Mouse (Mus musculus): Measurements from ENCODE around the gene Rassf1. TPM values are rescaled to one million over a fixed set of nuclear protein-coding genes. Genes with fewer than 3 reads are reported as not detected.

The Rassf1 gene
- polyA plus RNA-seq, 1 experiment from 2014 or later: 39.3 TPM

DNA sequence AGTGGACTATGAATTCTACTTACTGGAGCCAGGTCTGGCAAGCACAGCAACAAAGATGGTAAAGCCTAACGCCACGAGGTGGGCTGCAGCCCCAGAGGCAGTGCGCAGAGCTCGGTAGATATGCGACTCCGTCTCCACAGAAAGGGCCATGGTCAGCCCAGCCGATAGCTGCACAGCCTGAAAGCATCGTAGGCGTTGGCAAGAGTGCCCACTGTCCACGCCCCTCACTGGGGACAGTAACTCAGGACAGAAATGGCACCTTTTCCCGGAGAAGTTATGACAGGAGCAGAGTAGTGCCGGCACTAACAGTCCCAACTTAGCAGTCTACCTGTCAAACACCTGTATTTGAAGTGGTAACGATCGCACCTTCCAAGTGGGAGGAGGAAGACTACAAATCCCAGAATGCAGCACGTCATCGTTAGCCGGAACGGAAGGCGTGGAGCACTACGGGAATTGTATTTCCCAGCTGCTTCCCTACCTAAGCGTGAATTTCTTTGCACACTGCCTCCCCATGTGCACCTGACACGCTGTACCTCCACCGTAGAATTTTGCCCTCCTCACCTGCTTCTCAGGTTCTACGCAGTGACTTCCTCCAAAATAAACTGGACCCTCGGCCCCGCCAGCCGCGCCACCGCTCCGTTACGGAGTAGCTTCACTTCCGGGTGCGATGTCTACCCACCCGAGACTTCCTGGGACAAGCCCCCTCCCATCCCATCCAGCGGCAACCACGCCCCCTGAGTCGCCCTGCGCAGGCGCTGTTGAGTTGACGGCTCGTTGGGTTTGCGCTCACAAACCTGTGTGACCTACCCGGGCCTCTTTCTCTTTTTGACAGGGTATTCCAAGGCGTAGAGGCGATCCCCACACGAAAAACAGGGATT lies 9.6 kb upstream of the Rassf1 start, which contains the start of the genes Cyb561d2 and Nprl2:
Gene Cyb561d2, minus strand, starts transcription at position 720 of the 878 bp plus-strand sequence.
Gene Nprl2, plus strand, starts transcription at position 753 of the 878 bp plus-strand sequence.
- peak; percentile 90 for ATAC-seq
- no peaks in the 10 kb centered on the region for H3K27me3 ChIP-seq
- H3K4me1 ChIP-seq: peaks cover 46% of the 10 kb centered on the region
- 1% methylated on average over 46 of the region's 46 CpGs for WGBS
- H3K9ac ChIP-seq: peak within 1 kb of the TSS; percentile 77
- H3K9me3 ChIP-seq (replicated peaks): no peaks in the 10 kb centered on the region
- peak within 1 kb of the TSS; percentile 2; the same call in 1 of the 2 replicates for H3K27ac ChIP-seq
- H3K4me2 ChIP-seq: peak within 1 kb of the TSS; percentile 92
- peak within 1 kb of the TSS; percentile 59 for H3K4me3 ChIP-seq
- H3K36me3 ChIP-seq (ENCODE audit: poor library complexity, severe bottlenecking): peaks cover 52% of the 10 kb centered on the region

- peaks cover 52% of the 10 kb centered on the region for H3K36me3 ChIP-seq (ENCODE audit: poor library complexity, severe bottlenecking)
- H3K9ac ChIP-seq: peak overlapping the region; percentile 77
- H3K4me3 ChIP-seq: peak overlapping the region; percentile 59
- peak overlapping the region; percentile 92 for H3K4me2 ChIP-seq
- H3K27ac ChIP-seq: no peak overlapping the region; the same call in 1 of the 2 replicates
- H3K27me3 ChIP-seq: no peaks in the 10 kb centered on the region
- 2% methylated on average over 11 of the region's 11 CpGs for WGBS
- peaks cover 46% of the 10 kb centered on the region for H3K4me1 ChIP-seq
- peak; percentile 26 for ATAC-seq
- no peaks in the 10 kb centered on the region for H3K9me3 ChIP-seq (replicated peaks)
Observed at GRCm38 (mm10) chr9:107542352-107542686, 9.0 kb upstream of the Rassf1 start.

DNA sequence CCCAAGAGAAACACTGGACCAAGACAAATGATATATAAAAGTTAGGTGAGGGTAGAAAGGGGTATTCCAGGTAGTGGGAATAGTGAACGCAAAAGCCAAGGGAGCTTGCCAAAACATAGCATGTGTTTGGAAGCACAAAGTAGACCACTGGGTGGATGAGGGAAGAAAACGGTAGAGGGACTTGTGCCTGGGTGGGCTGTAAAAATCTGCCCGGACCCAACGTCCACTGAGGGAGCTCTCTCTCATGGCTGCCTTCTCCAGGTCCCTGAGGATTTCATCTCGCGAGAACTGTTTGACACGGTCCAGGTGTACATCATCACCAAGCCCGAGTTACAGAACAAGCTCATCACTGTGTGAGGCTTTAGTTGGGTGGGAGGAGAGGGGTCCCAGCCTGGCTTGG lies 8.6 kb upstream of the Rassf1 start:
- no peak for ATAC-seq
- H3K27me3 ChIP-seq: 0 out of 2 replicates have a peak, but pooled peaks cover under 1% of the 10 kb centered on the region
- H3K27ac ChIP-seq: no peak overlapping the region
- H3K9me3 ChIP-seq (replicated peaks): no peaks in the 10 kb centered on the region
- H3K36me3 ChIP-seq (ENCODE audit: poor library complexity, severe bottlenecking): peaks cover 48% of the 10 kb centered on the region
- H3K4me2 ChIP-seq: peak overlapping the region; percentile 92
- 41% methylated on average over 8 of the region's 8 CpGs for WGBS
- peak overlapping the region; percentile 77 for H3K9ac ChIP-seq
- H3K4me1 ChIP-seq: peaks cover 47% of the 10 kb centered on the region
- H3K4me3 ChIP-seq: peak overlapping the region; percentile 59

GRCm38 (mm10) chr9:107543299-107543698 lies 8.1 kb upstream of the Rassf1 start:
- whole genome bisulfite sequencing: 89% methylated on average over 11 of the region's 11 CpGs
- Histone ChIP-seq H3K4me2 (peak overlapping the region; percentile 92), H3K27me3 (peaks cover 7% of the 10 kb centered on the region; the same call in 1 of the 2 replicates), H3K36me3 (ENCODE audit: poor library complexity, severe bottlenecking) (peaks cover 42% of the 10 kb centered on the region), H3K4me1 (peaks cover 48% of the 10 kb centered on the region), H3K9ac (no peak overlapping the region), H3K27ac (no peak overlapping the region), H3K9me3 (replicated peaks) (no peaks in the 10 kb centered on the region), H3K4me3 (no peak overlapping the region)
- ATAC-seq: no peak

DNA sequence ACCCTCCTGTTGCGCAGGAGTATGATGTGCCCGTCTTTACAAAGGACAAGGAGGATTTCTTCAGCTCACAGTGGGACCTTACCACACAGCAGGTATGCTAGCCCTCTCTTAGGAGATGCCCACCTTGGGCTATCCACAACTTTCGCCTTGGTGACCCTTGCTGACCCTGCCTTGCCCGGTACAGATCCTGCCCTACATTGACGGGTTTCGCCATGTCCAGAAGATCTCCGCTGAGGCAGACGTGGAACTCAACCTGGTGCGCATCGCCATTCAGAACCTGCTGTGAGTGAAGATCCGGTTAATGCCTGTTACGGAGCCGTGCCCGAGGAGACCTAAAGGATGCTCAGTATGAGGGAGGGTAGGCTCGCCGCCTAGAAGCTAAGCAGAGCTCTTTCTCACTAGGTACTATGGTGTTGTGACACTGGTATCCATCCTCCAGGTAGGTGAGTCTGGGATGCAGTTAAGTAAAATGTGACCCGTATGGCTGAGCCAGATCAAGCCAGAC lies 7.1 kb upstream of the Rassf1 start:
- WGBS: 95% methylated on average over 17 of the region's 17 CpGs
- H3K4me2 ChIP-seq: no peak overlapping the region
- peaks cover 15% of the 10 kb centered on the region for H3K27me3 ChIP-seq
- no peak overlapping the region for H3K27ac ChIP-seq
- H3K4me3 ChIP-seq: no peak overlapping the region
- H3K4me1 ChIP-seq: peaks cover 48% of the 10 kb centered on the region
- H3K9me3 ChIP-seq (replicated peaks): no peaks in the 10 kb centered on the region
- H3K9ac ChIP-seq: no peak overlapping the region
- ATAC-seq: no peak
- H3K36me3 ChIP-seq (ENCODE audit: poor library complexity, severe bottlenecking): peaks cover 33% of the 10 kb centered on the region

GRCm38 (mm10) chr9:107544729-107545128 lies 6.6 kb upstream of the Rassf1 start:
- no peak overlapping the region for H3K27ac ChIP-seq
- H3K36me3 ChIP-seq (ENCODE audit: poor library complexity, severe bottlenecking): peaks cover 28% of the 10 kb centered on the region
- H3K9me3 ChIP-seq (replicated peaks): no peaks in the 10 kb centered on the region
- WGBS: 94% methylated on average over 12 of the region's 12 CpGs
- no peak overlapping the region for H3K4me2 ChIP-seq
- ATAC-seq: no peak
- H3K27me3 ChIP-seq: peaks cover 20% of the 10 kb centered on the region
- no peak overlapping the region for H3K4me3 ChIP-seq
- H3K9ac ChIP-seq: no peak overlapping the region
- H3K4me1 ChIP-seq: peaks cover 48% of the 10 kb centered on the region

DNA sequence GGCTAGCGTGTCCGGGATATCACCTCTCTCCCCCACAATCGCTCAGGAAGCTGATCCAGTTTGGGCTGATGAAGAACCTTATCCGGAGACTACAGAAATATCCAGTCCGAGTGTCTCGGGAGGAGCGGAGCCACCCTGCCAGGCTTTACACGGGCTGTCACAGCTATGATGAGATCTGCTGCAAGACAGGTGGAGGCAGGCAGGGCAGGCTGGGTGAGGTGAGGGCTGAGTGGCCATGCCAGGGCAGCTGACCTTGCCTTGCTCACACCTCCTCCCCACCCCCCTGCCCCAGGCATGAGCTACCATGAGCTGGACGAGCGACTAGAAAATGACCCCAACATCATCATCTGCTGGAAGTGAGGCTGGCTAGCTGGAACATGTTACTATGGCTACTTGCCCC lies 6.2 kb upstream of the Rassf1 start:
- H3K9ac ChIP-seq: no peak overlapping the region
- H3K4me2 ChIP-seq: no peak overlapping the region
- H3K4me1 ChIP-seq: peaks cover 48% of the 10 kb centered on the region
- no peak overlapping the region for H3K4me3 ChIP-seq
- no peak for ATAC-seq
- peaks cover 23% of the 10 kb centered on the region for H3K36me3 ChIP-seq (ENCODE audit: poor library complexity, severe bottlenecking)
- WGBS: 86% methylated on average over 10 of the region's 10 CpGs
- H3K27me3 ChIP-seq: peaks cover 25% of the 10 kb centered on the region
- no peak overlapping the region for H3K27ac ChIP-seq
- no peaks in the 10 kb centered on the region for H3K9me3 ChIP-seq (replicated peaks)

- Histone ChIP-seq H3K36me3 (ENCODE audit: poor library complexity, severe bottlenecking) (peaks cover 21% of the 10 kb centered on the region), H3K4me2 (no peak overlapping the region), H3K27me3 (peaks cover 29% of the 10 kb centered on the region), H3K9ac (no peak overlapping the region), H3K9me3 (replicated peaks) (no peaks in the 10 kb centered on the region), H3K4me3 (no peak overlapping the region), H3K27ac (no peak overlapping the region), H3K4me1 (peaks cover 47% of the 10 kb centered on the region)
- ATAC-seq: no peak
- WGBS: 5% methylated on average over 3 of the region's 3 CpGs
Observed at GRCm38 (mm10) chr9:107545602-107546001, 5.8 kb upstream of the Rassf1 start.

- WGBS: 2% methylated on average over 20 of the region's 20 CpGs
- Histone ChIP-seq H3K9me3 (replicated peaks) (no peaks in the 10 kb centered on the region), H3K36me3 (ENCODE audit: poor library complexity, severe bottlenecking) (peaks cover 21% of the 10 kb centered on the region), H3K4me3 (peak within 1 kb of the TSS; percentile 8), H3K27ac (peak within 1 kb of the TSS; percentile 68), H3K9ac (peak within 1 kb of the TSS; percentile 28), H3K4me2 (peak within 1 kb of the TSS; percentile 55), H3K27me3 (peaks cover 43% of the 10 kb centered on the region), H3K4me1 (peaks cover 52% of the 10 kb centered on the region)
- ATAC-seq: peak; percentile 70
Observed at GRCm38 (mm10) chr9:107547026-107547425, 4.3 kb upstream of the Rassf1 start, which contains the start of gene Zmynd10. Zmynd10 (plus strand) TSS chr9:107547298.

- H3K9ac ChIP-seq: no peak overlapping the region
- ATAC-seq: no peak
- WGBS: 80% methylated on average over 5 of the region's 5 CpGs
- peaks cover 21% of the 10 kb centered on the region for H3K36me3 ChIP-seq (ENCODE audit: poor library complexity, severe bottlenecking)
- H3K4me3 ChIP-seq: no peak overlapping the region
- peaks cover 52% of the 10 kb centered on the region for H3K27me3 ChIP-seq
- H3K27ac ChIP-seq: no peak overlapping the region
- no peaks in the 10 kb centered on the region for H3K9me3 ChIP-seq (replicated peaks)
- peaks cover 53% of the 10 kb centered on the region for H3K4me1 ChIP-seq
- no peak overlapping the region for H3K4me2 ChIP-seq
Observed at GRCm38 (mm10) chr9:107547957-107548356, 3.4 kb upstream of the Rassf1 start.

DNA sequence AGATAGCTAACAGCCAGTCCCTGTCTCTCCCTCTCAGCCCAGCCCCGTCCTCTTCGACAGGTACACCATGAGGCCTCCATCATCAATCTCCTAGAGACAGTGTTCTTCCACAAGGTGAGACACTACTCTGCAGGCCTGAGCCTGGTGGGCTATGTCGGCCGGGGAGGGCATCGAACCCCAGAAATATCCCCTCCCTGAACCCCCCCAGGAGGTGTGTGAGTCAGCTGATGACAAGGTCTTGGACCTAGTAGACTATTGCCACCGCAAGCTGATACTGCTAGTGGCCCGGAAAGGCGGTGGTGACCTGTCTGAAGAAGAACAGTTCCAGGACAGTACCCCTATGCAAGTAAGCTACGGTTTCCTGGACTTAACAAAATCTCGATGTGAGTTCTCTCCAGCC lies 2.5 kb upstream of the Rassf1 start:
- no peak for ATAC-seq
- no peak overlapping the region for H3K9ac ChIP-seq
- H3K4me3 ChIP-seq: no peak overlapping the region
- H3K36me3 ChIP-seq (ENCODE audit: poor library complexity, severe bottlenecking): peaks cover 16% of the 10 kb centered on the region
- H3K9me3 ChIP-seq (replicated peaks): no peaks in the 10 kb centered on the region
- peaks cover 57% of the 10 kb centered on the region for H3K4me1 ChIP-seq
- no peak overlapping the region for H3K4me2 ChIP-seq
- WGBS: 94% methylated on average over 10 of the region's 10 CpGs
- peaks cover 54% of the 10 kb centered on the region for H3K27me3 ChIP-seq
- H3K27ac ChIP-seq: no peak overlapping the region

GRCm38 (mm10) chr9:107549297-107550074 lies 1.9 kb upstream of the Rassf1 start:
- Histone ChIP-seq H3K4me1 (peaks cover 59% of the 10 kb centered on the region), H3K9me3 (replicated peaks) (no peaks in the 10 kb centered on the region), H3K27ac (no peak overlapping the region), H3K4me2 (no peak overlapping the region), H3K4me3 (no peak overlapping the region), H3K9ac (no peak overlapping the region), H3K36me3 (ENCODE audit: poor library complexity, severe bottlenecking) (peaks cover 9% of the 10 kb centered on the region), H3K27me3 (peaks cover 54% of the 10 kb centered on the region)
- 85% methylated on average over 20 of the region's 20 CpGs for WGBS
- ATAC-seq: no peak

Data from forebrain, embryonic 13.5 days (tissue).